Mouse (Mus musculus): ENCODE results near the gene Ppp4r4.

DNA sequence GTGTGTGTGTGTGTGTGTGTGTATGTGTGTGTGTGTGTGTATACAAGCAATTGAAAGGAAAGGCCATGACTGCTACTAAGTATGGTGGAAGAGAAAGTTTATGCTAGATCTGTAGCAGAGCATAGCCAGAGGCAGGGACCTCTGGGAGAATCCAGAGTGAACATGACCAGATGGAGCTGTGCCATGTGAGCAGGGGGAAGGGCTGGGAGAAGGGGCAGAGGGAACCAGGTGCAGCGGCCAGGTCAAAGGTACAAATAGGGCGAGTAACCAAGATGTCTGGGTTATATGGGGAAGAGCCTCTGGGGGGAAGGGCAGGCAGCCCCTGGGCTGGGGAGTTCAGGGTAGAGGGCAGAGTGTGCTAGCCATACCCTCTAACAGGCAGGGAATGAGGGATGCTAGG is 1.5 kb upstream of the Ppp4r4 start:
- TF ChIP-seq TAL1 (IDR thresholded peaks at IDR 0.05; ENCODE audit: low read length): no peak
- TF ChIP-seq GATA1 (IDR thresholded peaks at IDR 0.05; ENCODE audit: low read length): no peak

Data from erythroblast, embryonic 14.5 days (primary cell).